Mouse (Mus musculus) kidney, postnatal 10 days (tissue): ENCODE data around the gene Fgfr3.

Experiments used
- DNase-seq: peaks from one replicate; pipeline ENCODE4 v3.0.0; 2021; ENCODE audit warnings: mixed read lengths

The Fgfr3 gene

GRCm38 (mm10) chr5:33721541-33722265 is at the start of gene Fgfr3:
Gene Fgfr3 (plus strand): TSS chr5:33721674.
- DNase-seq = peak; percentile 91

GRCm38 (mm10) chr5:33674439-33674838 is 47.0 kb upstream of the Fgfr3 start:
- DNase-seq = no peak

- peak; percentile 87 for DNase-seq
Measured at GRCm38 (mm10) chr5:33675964-33676363, 45.5 kb upstream of the Fgfr3 start.

- DNase-seq = no peak
Measured at GRCm38 (mm10) chr5:33678244-33678643, 43.2 kb upstream of the Fgfr3 start.

GRCm38 (mm10) chr5:33681044-33681443 is 40.4 kb upstream of the Fgfr3 start:
- DNase-seq = no peak

- no peak for DNase-seq
Measured at GRCm38 (mm10) chr5:33681611-33682388, 39.7 kb upstream of the Fgfr3 start.

GRCm38 (mm10) chr5:33682963-33683362 is 38.5 kb upstream of the Fgfr3 start:
- DNase-seq = no peak

- peak; percentile 80 for DNase-seq
Measured at GRCm38 (mm10) chr5:33683897-33684652, 37.4 kb upstream of the Fgfr3 start.

- no peak for DNase-seq
Measured at GRCm38 (mm10) chr5:33684932-33685331, 36.5 kb upstream of the Fgfr3 start.

GRCm38 (mm10) chr5:33687142-33687541 is 34.3 kb upstream of the Fgfr3 start:
- peak; percentile 45 for DNase-seq

GRCm38 (mm10) chr5:33688278-33689220 is 32.9 kb upstream of the Fgfr3 start:
- DNase-seq = no peak

GRCm38 (mm10) chr5:33689221-33689844 is 32.1 kb upstream of the Fgfr3 start:
- peak; percentile 43 for DNase-seq

GRCm38 (mm10) chr5:33689852-33690645 is 31.4 kb upstream of the Fgfr3 start:
- DNase-seq = peak; percentile 66

GRCm38 (mm10) chr5:33692393-33692792 is 29.1 kb upstream of the Fgfr3 start:
- DNase-seq = peak; percentile 75

GRCm38 (mm10) chr5:33694461-33694847 is 27.0 kb upstream of the Fgfr3 start:
- DNase-seq = no peak

- peak; percentile 83 for DNase-seq
Measured at GRCm38 (mm10) chr5:33694848-33695717, 26.4 kb upstream of the Fgfr3 start.

GRCm38 (mm10) chr5:33695718-33696121 is 25.8 kb upstream of the Fgfr3 start:
- DNase-seq = no peak

GRCm38 (mm10) chr5:33696430-33696829 is 25.0 kb upstream of the Fgfr3 start:
- no peak for DNase-seq

GRCm38 (mm10) chr5:33697534-33697933 is 23.9 kb upstream of the Fgfr3 start:
- no peak for DNase-seq
